Mouse (Mus musculus) lung, postnatal 36 days (tissue): ENCODE results near the gene Myrfl.

Experiments
- DNase-seq: peaks from one replicate; pipeline ENCODE4 v3.0.0; 2022; ENCODE audit warnings: mixed read lengths

Gene Myrfl

DNA sequence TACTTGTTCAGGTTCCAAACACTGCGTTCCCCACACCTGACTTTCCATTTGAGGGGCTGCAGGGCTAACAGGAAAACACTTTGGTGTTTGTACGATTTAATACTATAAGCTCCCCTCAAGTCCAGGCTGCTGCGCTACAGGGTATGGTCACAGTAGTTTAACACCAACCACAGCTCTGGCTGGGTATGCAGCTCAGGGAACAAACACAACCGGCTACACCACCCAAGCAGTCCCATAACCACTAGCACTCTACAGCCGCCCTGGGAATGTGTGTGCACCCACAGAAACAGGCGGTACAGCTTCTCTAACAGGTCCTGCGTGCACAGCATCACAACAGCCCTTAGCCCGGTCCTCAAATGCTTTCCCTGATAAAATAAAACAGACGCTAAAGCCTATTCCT lies 16.1 kb upstream of the Myrfl start:
- DNase-seq = no peak

GRCm38 (mm10) chr10:116908901-116909642 lies 12.4 kb upstream of the Myrfl start:
- DNase-seq = no peak

DNA sequence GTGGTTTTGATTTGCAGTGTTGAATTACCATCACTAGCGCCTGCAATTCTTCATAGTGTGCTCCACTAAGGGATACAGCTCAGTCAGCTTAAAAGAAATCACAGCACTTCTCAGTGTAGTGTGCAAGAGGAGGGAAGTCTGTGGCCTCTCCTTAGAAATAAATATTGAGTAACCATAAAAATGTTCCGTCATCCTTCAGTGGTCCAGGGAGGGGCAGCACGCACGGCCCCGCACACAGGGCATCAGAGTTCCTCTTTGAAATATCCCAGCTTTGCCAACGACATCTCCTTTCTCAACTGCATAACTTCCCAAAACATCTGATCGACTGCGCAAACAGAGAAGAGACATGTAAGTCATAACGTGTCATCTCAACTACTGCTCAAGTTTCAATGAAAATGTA lies 10.1 kb upstream of the Myrfl start:
- DNase-seq = no peak

- no peak for DNase-seq
Observed at GRCm38 (mm10) chr10:116904503-116904908, 7.8 kb upstream of the Myrfl start.

- DNase-seq = no peak
Observed at GRCm38 (mm10) chr10:116895108-116895833, 1.4 kb downstream of the Myrfl start.

GRCm38 (mm10) chr10:116894540-116894939 lies 2.2 kb downstream of the Myrfl start:
- DNase-seq = no peak

DNA sequence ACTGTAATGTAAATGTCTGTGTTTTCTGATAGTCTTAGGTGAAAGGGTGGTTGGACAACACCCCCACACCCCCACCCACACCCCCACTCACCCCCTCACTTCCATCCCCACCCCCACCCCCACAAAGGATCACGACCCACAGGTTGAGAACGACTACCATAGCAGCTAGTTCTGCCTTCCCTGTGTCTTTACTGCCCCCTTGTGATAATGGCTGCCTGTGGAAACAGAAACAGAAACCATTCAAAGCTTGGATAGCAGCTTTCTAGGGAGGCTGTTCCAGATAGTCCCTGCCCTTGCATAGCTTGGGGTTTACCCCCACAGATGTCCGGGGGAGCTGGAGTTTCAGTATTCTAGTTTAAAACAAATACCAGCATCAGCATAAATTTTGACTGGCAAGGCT lies 3.0 kb downstream of the Myrfl start:
- peak; percentile 69 for DNase-seq

DNA sequence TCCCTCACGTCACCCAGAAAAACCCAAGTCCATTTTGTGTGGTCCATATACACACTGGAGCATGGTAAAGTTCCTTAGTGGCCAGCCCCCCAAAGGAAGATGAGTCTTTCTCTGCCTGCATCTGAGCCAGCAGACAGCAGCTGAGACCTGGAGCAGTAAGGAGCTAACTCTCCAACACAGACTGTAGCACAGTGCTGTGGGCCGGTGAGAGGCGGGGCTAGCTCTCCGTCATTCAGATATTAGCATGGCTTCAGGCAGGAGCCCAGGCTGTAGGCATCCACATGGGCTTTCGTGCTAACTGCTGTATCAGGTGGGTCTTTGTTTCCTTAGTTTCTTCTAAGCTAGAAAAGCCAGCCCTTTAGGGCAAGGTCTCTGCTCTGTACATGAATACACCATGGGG lies 6.1 kb downstream of the Myrfl start:
- DNase-seq = no peak

DNA sequence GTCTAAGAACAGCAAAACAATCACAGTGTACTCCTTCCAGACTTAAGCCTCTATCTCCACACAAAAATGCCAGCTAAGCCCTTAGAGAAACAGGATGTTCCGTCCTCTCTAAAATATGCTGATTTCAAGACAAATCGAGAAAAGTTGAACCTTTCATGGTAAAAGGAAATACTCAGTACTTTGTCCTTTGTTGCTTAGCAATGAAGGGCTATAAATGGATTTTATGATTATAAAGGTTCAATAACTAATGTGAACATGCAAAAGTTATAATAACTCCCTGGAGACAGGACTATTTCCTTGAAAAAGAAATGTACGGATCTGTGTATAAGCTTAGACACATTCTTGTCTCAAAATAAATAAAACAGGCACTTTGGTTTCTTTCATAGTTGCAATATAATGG lies 12.2 kb downstream of the Myrfl start:
- DNase-seq = no peak

GRCm38 (mm10) chr10:116883531-116883930 lies 13.2 kb downstream of the Myrfl start:
- peak; percentile 11 for DNase-seq

- no peak for DNase-seq
Observed at GRCm38 (mm10) chr10:116877436-116877835, 19.3 kb downstream of the Myrfl start.

DNA sequence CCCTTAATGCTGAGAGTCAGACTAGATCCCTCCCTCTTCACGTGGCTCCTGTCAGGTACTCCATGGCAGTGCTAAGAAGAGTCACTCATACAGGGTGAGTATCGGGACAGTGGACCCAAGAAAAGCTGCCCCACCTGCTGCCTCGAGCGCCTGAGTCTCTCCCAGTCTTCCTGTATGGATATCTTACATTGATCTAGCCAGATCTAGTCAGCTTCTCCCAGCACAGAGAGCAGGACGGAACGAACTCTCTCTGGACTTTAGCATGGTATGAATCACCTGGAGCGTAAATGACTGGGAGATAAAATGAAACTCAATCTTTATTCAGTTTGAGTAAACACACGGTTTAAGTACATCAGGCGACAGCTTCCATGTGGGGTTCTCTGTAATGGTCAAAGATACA lies 22.2 kb downstream of the Myrfl start:
- DNase-seq = no peak

- no peak for DNase-seq
Observed at GRCm38 (mm10) chr10:116872016-116872410, 24.7 kb downstream of the Myrfl start.

DNA sequence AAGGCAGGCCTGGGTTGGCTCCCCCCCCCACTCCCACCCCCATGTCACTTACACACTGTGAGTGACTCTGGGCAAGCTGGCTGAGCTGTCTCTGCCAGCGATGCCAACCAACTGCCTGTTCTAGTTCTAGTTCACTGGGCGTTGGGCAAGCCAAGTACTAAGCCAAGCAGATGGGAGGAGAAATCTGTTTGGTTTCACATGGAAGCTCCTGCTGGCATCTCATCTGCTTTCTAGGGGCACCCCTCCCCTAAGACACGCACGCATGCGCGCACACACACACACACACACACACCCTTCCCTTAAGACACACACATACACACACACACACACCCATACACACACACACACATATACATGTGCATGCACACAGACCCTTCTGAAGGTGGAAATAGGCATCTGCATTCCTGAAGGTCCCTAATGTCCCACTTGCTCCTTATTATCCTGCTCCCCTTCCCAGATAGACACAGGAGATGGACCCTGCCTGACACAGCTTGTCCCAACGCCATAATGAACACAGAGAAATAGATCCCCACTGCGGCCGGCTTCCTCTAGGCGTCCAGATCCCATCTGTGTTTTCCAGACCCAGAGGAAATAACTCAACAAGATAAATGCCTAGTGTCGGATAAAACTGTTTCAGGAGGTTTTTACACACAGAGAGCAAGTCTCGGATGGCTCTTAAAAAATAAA lies 25.2 kb downstream of the Myrfl start:
- no peak for DNase-seq

- no peak for DNase-seq
Observed at GRCm38 (mm10) chr10:116870819-116871218, 25.9 kb downstream of the Myrfl start.

GRCm38 (mm10) chr10:116853159-116853845 lies 43.4 kb downstream of the Myrfl start:
- DNase-seq = no peak

- peak; percentile 86 for DNase-seq
Observed at GRCm38 (mm10) chr10:116848749-116849473, 47.8 kb downstream of the Myrfl start.

DNA sequence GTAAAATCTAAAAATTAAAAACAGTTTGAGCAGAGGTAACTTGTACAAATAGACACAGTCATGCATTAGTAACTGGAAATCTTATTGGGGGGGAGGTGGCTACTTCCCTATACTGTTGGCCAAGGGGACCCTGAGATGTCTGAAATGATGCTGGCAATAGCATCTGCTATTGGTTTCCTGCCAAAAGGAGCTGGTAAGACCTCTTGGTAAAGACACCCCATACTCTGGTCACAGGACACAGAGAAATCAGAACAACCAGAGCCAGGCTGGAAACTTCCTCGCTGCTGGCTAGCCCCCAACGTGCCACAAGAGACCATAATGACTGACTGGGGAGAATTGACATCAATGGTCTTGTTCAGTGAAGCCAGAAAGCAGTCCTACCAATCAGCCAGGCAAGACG lies 55.2 kb downstream of the Myrfl start:
- no peak for DNase-seq

DNA sequence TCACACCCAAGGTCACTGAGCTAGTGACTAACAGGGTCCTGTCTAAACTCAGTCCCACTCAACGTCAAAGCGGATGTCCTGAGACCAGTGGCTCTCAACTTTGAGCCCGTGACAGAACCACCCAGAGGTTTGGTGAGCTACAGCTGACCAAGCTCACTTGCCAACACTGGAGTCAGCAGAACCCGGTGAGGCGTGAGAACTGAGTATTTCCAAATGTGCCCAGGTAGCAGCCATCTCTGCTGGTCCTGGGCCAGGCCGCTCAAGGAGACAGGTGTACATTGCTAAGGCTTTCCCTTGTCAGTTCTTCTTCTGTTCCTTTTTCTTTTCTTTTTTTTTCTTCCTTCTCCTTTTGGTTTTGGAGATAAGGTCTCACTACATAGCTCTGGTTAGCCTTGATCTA lies 66.0 kb downstream of the Myrfl start:
- no peak for DNase-seq

DNA sequence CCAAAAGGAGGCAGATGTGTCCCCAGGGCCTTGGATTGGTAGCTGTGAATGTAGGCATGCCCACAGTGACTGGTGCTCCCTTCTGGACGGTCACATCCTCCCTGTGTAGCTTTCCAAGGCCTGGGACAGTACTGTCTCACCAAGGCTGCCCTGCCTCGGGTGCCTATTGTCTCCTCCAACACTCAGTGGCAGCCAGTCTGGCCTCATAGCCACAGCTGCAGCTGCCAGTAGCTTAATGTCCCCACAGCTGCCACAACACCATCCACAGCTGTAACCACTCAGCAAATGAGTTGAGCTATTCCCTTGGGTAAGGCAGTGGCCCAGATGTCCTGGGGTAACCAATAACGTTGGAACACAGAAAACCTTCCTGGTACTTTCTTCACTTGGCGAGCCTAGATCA lies 68.6 kb downstream of the Myrfl start:
- peak; percentile 6 for DNase-seq

GRCm38 (mm10) chr10:116827306-116827705 lies 69.4 kb downstream of the Myrfl start:
- no peak for DNase-seq

- DNase-seq = no peak
Observed at GRCm38 (mm10) chr10:116815311-116816060, 81.2 kb downstream of the Myrfl start.
